Mouse (Mus musculus) intestine, postnatal 0 days (tissue): ENCODE results near the gene Tmem210. TPM values are rescaled to one million over a fixed set of nuclear protein-coding genes. Genes with fewer than 3 reads are reported as not detected.
A peak's percentile ranks its signal among the peaks of the same experiment; 100 is the strongest.

ENCODE experiments used
- ATAC-seq: fragments of 200-750 bp; cut with Nextera tagmentation; 2 replicates; pipeline ENCODE4 v1.8.0; 2017; ENCODE audit warnings: mild to moderate bottlenecking, moderate TSS enrichment, moderate library complexity
- H3K27ac ChIP-seq: fragments of 300-500 bp; sonication (generic); 2 replicates; pipeline ENCODE4 v1.5.1; 2014; ENCODE audit warnings: mild to moderate bottlenecking, low read depth, low read length, moderate library complexity
- H3K27me3 ChIP-seq: fragments of 300-500 bp; sonication (generic); replicated peaks from 2 replicates; pipeline ENCODE4 v1.6.1; 2014; ENCODE audit warnings: low read length, mixed read lengths; ENCODE audit not compliant: control insufficient read depth, insufficient read depth
- H3K36me3 ChIP-seq: fragments of 300-500 bp; sonication (generic); 2 replicates; pipeline ENCODE4 v1.6.1; 2014; ENCODE audit warnings: mild to moderate bottlenecking, moderate library complexity; ENCODE audit not compliant: control insufficient read depth, insufficient read depth
- H3K4me1 ChIP-seq: fragments of 300-500 bp; sonication (generic); replicated peaks from 2 replicates; pipeline ENCODE4 v1.6.1; 2014; ENCODE audit warnings: antibody characterized with exemption, low read length, mixed read lengths; ENCODE audit not compliant: control insufficient read depth, insufficient read depth
- H3K4me2 ChIP-seq: fragments of 300-500 bp; sonication (generic); replicated peaks from 2 replicates; pipeline ENCODE4 v1.6.1; 2014; ENCODE audit warnings: low read depth, mild to moderate bottlenecking, moderate library complexity
- H3K4me3 ChIP-seq: fragments of 300-500 bp; sonication (generic); 2 replicates; pipeline ENCODE4 v1.5.1; 2014; ENCODE audit warnings: low read depth, low read length
- H3K9ac ChIP-seq: fragments of 300-500 bp; sonication (generic); 2 replicates; pipeline ENCODE4 v1.6.1; 2014; ENCODE audit warnings: mild to moderate bottlenecking, low read depth, low read length
- H3K9me3 ChIP-seq: fragments of 300-500 bp; sonication (generic); 2 replicates; pipeline ENCODE4 v1.6.1; 2016; ENCODE audit warnings: mixed run types; ENCODE audit not compliant: control insufficient read depth
- CTCF ChIP-seq: sonication (generic); IDR thresholded peaks from 2 replicates; pipeline ENCODE4 v1.5.1; 2016; ENCODE audit warnings: low read depth, mild to moderate bottlenecking, control low read depth, antibody characterized with exemption, moderate library complexity
- WGBS: fragments of 180-500 bp; shearing (Covaris S2); extraction: QIAGEN DNeasy Blood & Tissue Kit; methylation state at CpG from one replicate; pipeline ENCODE4 v1.1.7; 2014; 5-methylcytosine and 5-hydroxymethylcytosine counted together
- polyA plus RNA-seq: library from polyadenylated mRNA; unstranded; fragments of >200 nt; fragmentation: Nextera tagmentation; extraction: Ambion mirVana; gene quantifications from 2 replicates; pipeline ENCODE4 v1.2.1, GENCODE M21; 2015

Tmem210 gene
- polyA plus RNA-seq, 1 experiment from 2014 or later = not detected

- Histone ChIP-seq H3K27me3 (no peaks in the 10 kb centered on the region), H3K4me2 (peak overlapping the region; percentile 85), H3K9ac (no peak overlapping the region), H3K9me3 (no peaks in the 10 kb centered on the region), H3K4me3 (peak overlapping the region; percentile 87), H3K36me3 (peaks cover 14% of the 10 kb centered on the region), H3K4me1 (peaks cover 3% of the 10 kb centered on the region; the same call in 1 of the 2 replicates), H3K27ac (no peak overlapping the region)
- 50% methylated on average over 9 of the region's 9 CpGs for WGBS
- no peak for ATAC-seq
- TF ChIP-seq CTCF = peak; percentile 37
Measured at GRCm38 (mm10) chr2:25331470-25331869, 43.5 kb downstream of the Tmem210 start.

GRCm38 (mm10) chr2:25332286-25333160 lies 44.6 kb downstream of the Tmem210 start, which contains the start of gene Man1b1:
Gene Man1b1, plus strand, starts transcription at chr2:25332338.
- no peaks in the 10 kb centered on the region for H3K27me3 ChIP-seq
- peak; percentile 68 for TF ChIP-seq CTCF
- H3K4me1 ChIP-seq = peaks cover 3% of the 10 kb centered on the region; the same call in 1 of the 2 replicates
- H3K27ac ChIP-seq = peak within 1 kb of the TSS; percentile 78
- H3K4me3 ChIP-seq = peak within 1 kb of the TSS; percentile 87
- peak within 1 kb of the TSS; percentile 85 for H3K4me2 ChIP-seq
- H3K9me3 ChIP-seq = no peaks in the 10 kb centered on the region
- peaks cover 25% of the 10 kb centered on the region for H3K36me3 ChIP-seq
- ATAC-seq = peak; percentile 95
- peak within 1 kb of the TSS; percentile 72 for H3K9ac ChIP-seq
- under 1% methylated on average over 78 of the region's 78 CpGs for WGBS

- Histone ChIP-seq H3K36me3 (peaks cover 34% of the 10 kb centered on the region), H3K9me3 (no peaks in the 10 kb centered on the region), H3K4me1 (peaks cover 3% of the 10 kb centered on the region; the same call in 1 of the 2 replicates), H3K27me3 (no peaks in the 10 kb centered on the region), H3K4me3 (peak overlapping the region; percentile 87), H3K4me2 (peak overlapping the region; percentile 85), H3K27ac (no peak overlapping the region), H3K9ac (peak overlapping the region; percentile 72; the same call in 1 of the 2 replicates)
- WGBS = 75% methylated on average over 2 of the region's 2 CpGs
- ATAC-seq = no peak
- no peak for TF ChIP-seq CTCF
Measured at GRCm38 (mm10) chr2:25333569-25333968, 45.6 kb downstream of the Tmem210 start.

GRCm38 (mm10) chr2:25338303-25338702 lies 50.4 kb downstream of the Tmem210 start:
- H3K4me2 ChIP-seq = no peak overlapping the region
- WGBS = 68% methylated on average over 6 of the region's 6 CpGs
- H3K4me3 ChIP-seq = no peak overlapping the region
- peak; percentile 66 for ATAC-seq
- H3K4me1 ChIP-seq = peaks cover 3% of the 10 kb centered on the region; the same call in 1 of the 2 replicates
- no peaks in the 10 kb centered on the region for H3K27me3 ChIP-seq
- peaks cover 60% of the 10 kb centered on the region for H3K36me3 ChIP-seq
- no peak overlapping the region for H3K27ac ChIP-seq
- H3K9me3 ChIP-seq = no peaks in the 10 kb centered on the region
- H3K9ac ChIP-seq = no peak overlapping the region
- no peak for TF ChIP-seq CTCF

Other genes starting within 250 kb of the Tmem210 start
- gene Nsmf, start 233.8 kb upstream of the Tmem210 start, polyA plus RNA-seq = 17.0 and 17.6 TPM in 2 replicates
- 24.6 and 25.9 TPM in 2 replicates for gene Entpd8, start 207.8 kb upstream of the Tmem210 start, polyA plus RNA-seq
- gene Noxa1, start 193.0 kb upstream of the Tmem210 start, polyA plus RNA-seq = 3.3 and 5.8 TPM in 2 replicates
- 15.9 and 16.5 TPM in 2 replicates for gene Nrarp, start 107.4 kb upstream of the Tmem210 start, polyA plus RNA-seq
- 12.0 and 12.6 TPM in 2 replicates for gene Tor4a, start 91.3 kb upstream of the Tmem210 start, polyA plus RNA-seq
- 41.4 and 45.6 TPM in 2 replicates for gene Nelfb, start 76.7 kb upstream of the Tmem210 start, polyA plus RNA-seq
- not detected in 2 replicates for gene Stpg3, start 73.5 kb upstream of the Tmem210 start, polyA plus RNA-seq
- 0.78 and 1.4 TPM in 2 replicates for gene Fam166a, start 69.4 kb upstream of the Tmem210 start, polyA plus RNA-seq
- 453 and 466 TPM in 2 replicates for gene Tubb4b, start 63.4 kb upstream of the Tmem210 start, polyA plus RNA-seq
- gene Slc34a3, start 53.8 kb upstream of the Tmem210 start, polyA plus RNA-seq = 34.0 and 37.6 TPM in 2 replicates
- gene Rnf224, start 51.4 kb upstream of the Tmem210 start, polyA plus RNA-seq = 0.09 and 0.25 TPM in 2 replicates
- 51.9 and 59.4 TPM in 2 replicates for gene Rnf208, start 45.9 kb upstream of the Tmem210 start, polyA plus RNA-seq
- 16.5 and 20.7 TPM in 2 replicates for gene Cysrt1, start 45.7 kb upstream of the Tmem210 start, polyA plus RNA-seq
- 10.4 and 12.3 TPM in 2 replicates for gene AL732309.1, start 41.3 kb upstream of the Tmem210 start, polyA plus RNA-seq
- gene Tmem203, start 32.7 kb upstream of the Tmem210 start, polyA plus RNA-seq = 40.3 and 44.9 TPM in 2 replicates
- 62.0 and 68.3 TPM in 2 replicates for gene Tprn, start 25.5 kb upstream of the Tmem210 start, polyA plus RNA-seq
- gene Ssna1, start 15.7 kb upstream of the Tmem210 start, polyA plus RNA-seq = 105 and 108 TPM in 2 replicates
- gene Anapc2, start 15.7 kb upstream of the Tmem210 start, polyA plus RNA-seq = 41.6 and 43.4 TPM in 2 replicates
- gene Lrrc26, start 1.8 kb downstream of the Tmem210 start, polyA plus RNA-seq = 5.5 and 6.6 TPM in 2 replicates
- 0.78 and 0.90 TPM in 2 replicates for gene Grin1, start 31.0 kb downstream of the Tmem210 start, polyA plus RNA-seq
- gene Man1b1, start 44.2 kb downstream of the Tmem210 start, polyA plus RNA-seq = 44.7 and 50.2 TPM in 2 replicates
- 120 and 129 TPM in 2 replicates for gene Dpp7, start 68.2 kb downstream of the Tmem210 start, polyA plus RNA-seq
- 668 and 708 TPM in 2 replicates for gene Uap1l1, start 77.5 kb downstream of the Tmem210 start, polyA plus RNA-seq
- 112 and 129 TPM in 2 replicates for gene Sapcd2, start 84.2 kb downstream of the Tmem210 start, polyA plus RNA-seq
- 33.9 and 38.1 TPM in 2 replicates for gene Entpd2, start 107.7 kb downstream of the Tmem210 start, polyA plus RNA-seq
- 49.2 and 52.3 TPM in 2 replicates for gene Npdc1, start 111.2 kb downstream of the Tmem210 start, polyA plus RNA-seq
- 0.26 and 0.27 TPM in 2 replicates for gene Fut7, start 135.1 kb downstream of the Tmem210 start, polyA plus RNA-seq
- 1.1 and 1.3 TPM in 2 replicates for gene Abca2, start 140.6 kb downstream of the Tmem210 start, polyA plus RNA-seq
- 2.0 and 2.8 TPM in 2 replicates for gene Clic3, start 168.7 kb downstream of the Tmem210 start, polyA plus RNA-seq
- gene Paxx, start 172.9 kb downstream of the Tmem210 start, polyA plus RNA-seq = 41.2 and 46.2 TPM in 2 replicates
- 1.2 and 2.2 TPM in 2 replicates for gene Ptgds, start 181.9 kb downstream of the Tmem210 start, polyA plus RNA-seq
- gene Lcn12, start 205.8 kb downstream of the Tmem210 start, polyA plus RNA-seq = 0.40 and 0.51 TPM in 2 replicates
- 38.5 and 40.2 TPM in 2 replicates for gene Fbxw5, start 212.6 kb downstream of the Tmem210 start, polyA plus RNA-seq
- gene C8g, start 213.6 kb downstream of the Tmem210 start, polyA plus RNA-seq = 48.5 and 49.3 TPM in 2 replicates